Mouse (Mus musculus) MEL (cell line): Measurements from ENCODE around the gene Arnt2.

Source experiments
- CHD1 ChIP-seq: IDR thresholded peaks from 2 replicates; pipeline ENCODE4 v1.6.1; 2012; ENCODE audit warnings: low read depth, mild to moderate bottlenecking, inconsistent platforms, low read length, improper control_type of control experiment
- CTCF ChIP-seq, 3 experiments: IDR thresholded peaks in 2 of 3; conservative IDR thresholded peaks in 1 of 3; 2 replicates each; pipeline ENCODE4 v1.5.1; 2011 to 2012; ENCODE audit warnings: low read length in 3 of 3, low read depth in 2 of 3, mild to moderate bottlenecking in 2 of 3, improper control_type of control experiment in 1 of 3, inconsistent platforms in 1 of 3, mixed read lengths in 1 of 3, moderate library complexity in 1 of 3; ENCODE audit not compliant: control insufficient read depth in 1 of 3, insufficient read depth in 1 of 3, poor library complexity in 1 of 3, severe bottlenecking in 1 of 3
- E2F4 ChIP-seq: IDR thresholded peaks from 2 replicates; pipeline ENCODE4 v1.6.1; 2011; ENCODE audit warnings: low read depth, low read length, improper control_type of control experiment, borderline replicate concordance
- MAX ChIP-seq: IDR thresholded peaks from 2 replicates; pipeline ENCODE4 v1.6.1; 2011; ENCODE audit warnings: low read length, improper control_type of control experiment
- ZC3H11A ChIP-seq: IDR thresholded peaks from 2 replicates; pipeline ENCODE4 v1.6.1; 2012; ENCODE audit warnings: low read depth, mild to moderate bottlenecking, inconsistent platforms, low read length, improper control_type of control experiment

DNA sequence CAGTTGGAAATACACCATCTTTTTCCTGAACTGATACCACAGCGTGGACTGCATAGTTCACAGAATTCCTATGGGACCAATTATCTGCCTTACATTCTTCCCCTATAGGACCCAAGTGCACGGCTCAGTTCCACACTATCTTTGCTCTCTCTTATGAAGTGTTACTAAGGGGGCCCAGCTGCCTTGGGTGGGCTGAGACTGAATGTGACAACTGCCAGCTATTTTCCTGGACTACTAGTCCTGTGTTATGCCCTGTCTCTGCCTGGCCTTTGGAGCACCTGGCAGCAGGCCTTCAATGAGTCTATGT lies 73.4 kb downstream of the Arnt2 start:
- TF ChIP-seq E2F4 = no peak
- no peak for TF ChIP-seq CTCF (IDR thresholded peaks at IDR 0.05 in 2 of 3, conservative IDR thresholded peaks at IDR 0.05 in 1 of 3; ENCODE audit: control insufficient read depth in 1 of 3, insufficient read depth in 1 of 3, low read depth in 2 of 3, low read length in 3 of 3, poor library complexity in 1 of 3, severe bottlenecking in 1 of 3)
- no peak for TF ChIP-seq CHD1
- TF ChIP-seq MAX = no peak
- TF ChIP-seq ZC3H11A = no peak
